Mouse (Mus musculus): ENCODE measurements around the gene Phf11c. TPM values are rescaled to one million over a fixed set of nuclear protein-coding genes. Genes with fewer than 3 reads are reported as not detected.
"Not testable (repeated sequence)": the region's sequence is repeated elsewhere in the genome, so short reads cannot be mapped to it uniquely, and the experiment has no call there.

Phf11c gene
- polyA plus RNA-seq (2012; rRNA removed) = 0.52 and 0.86 TPM in 2 replicates

DNA sequence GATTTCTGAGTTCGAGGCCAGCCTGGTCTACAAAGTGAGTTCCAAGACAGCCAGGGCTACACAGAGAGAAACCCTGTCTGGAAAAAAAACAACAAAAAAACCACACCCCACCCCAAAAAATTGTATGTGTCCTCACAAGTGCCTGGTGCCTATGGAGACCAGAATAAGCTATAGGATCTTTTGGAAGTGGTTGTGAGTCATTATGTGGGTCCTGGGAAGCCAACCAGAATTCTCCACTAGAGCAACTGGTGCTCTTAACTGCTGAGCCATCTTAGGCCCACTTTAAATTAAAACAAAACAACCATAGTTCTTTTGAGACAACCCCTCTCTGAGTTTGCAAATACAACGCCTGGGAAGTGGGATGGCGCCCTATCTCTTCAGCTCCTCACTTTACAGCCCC is at the start of gene Phf11c:
TSS of gene Phf11c (minus strand) at position 101 of the 400 bp plus-strand sequence.
- WGBS = 93% methylated on average over 3 of the region's 3 CpGs
- DNase-seq (ENCODE audit: low read depth, low spot score) = no peak

DNA sequence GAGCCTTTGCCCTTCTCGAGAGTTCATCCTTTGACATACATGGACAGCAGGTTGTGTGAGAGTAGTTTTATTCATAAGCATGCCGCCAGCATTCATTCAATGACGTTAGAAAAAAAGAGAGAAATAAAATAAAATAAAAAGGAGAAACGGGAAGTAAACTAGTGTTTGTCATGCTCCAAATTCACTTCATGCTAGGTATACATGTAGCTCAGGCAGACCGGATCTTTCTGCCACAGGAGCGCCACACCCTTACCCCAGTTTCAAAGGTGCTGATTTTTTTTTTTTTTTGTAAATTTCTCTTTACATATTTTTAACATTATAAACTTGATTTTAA is 46.3 kb upstream of the Phf11c start:
- 2% methylated on average over 6 of the region's 6 CpGs for WGBS
- DNase-seq (ENCODE audit: low read depth, low spot score) = no peak

DNA sequence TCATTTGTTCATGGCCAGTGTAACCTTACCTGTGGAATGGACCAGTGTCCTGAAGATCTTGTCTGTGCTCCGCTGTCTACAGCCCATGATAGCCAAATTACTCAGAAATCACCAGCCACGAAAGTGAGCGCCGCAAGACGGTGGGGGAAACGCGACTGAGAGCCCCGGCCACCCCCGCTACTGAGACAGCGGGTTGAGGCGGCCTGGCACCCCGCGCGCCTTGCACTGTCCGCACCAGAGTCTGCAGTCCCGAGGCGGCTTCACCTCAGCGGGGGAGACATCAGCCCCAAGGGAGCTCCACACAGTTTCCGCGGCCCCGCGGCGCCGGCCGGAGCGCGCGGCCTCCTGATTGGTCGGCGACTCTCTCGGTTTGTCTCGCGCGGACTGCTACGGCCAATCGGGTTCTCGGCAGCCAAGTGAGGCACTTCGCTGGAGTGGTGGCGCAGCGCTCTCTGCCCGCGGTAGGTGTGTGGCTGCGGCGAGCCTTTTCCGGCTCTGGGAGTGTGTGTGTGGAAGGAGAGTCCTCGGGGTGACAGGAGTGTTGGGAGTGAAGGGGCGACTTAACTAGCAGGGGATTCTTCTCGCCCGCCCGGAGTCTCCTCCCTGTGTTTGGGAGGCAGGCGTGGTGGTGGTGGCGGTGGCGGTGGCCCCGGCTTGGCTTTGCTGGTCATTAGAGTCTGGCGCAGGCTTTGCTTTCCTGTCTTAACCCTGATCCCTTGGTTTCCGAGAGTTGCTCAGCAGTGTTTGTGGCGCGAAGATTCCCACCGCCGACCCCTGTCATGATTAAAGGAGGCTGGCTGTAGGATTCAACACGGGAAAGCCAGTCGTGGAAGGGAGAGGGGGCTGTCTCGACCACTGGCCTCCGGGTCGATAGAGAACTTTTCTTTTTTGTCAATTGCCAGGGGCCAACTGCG is 45.6 kb upstream of the Phf11c start, which contains the start of the genes Setdb2 and Cab39l:
TSS of gene Setdb2 (minus strand) at position 327 of the 914 bp plus-strand sequence.
TSS of gene Cab39l (plus strand) at position 415 of the 914 bp plus-strand sequence.
- WGBS = under 1% methylated on average over 66 of the region's 66 CpGs
- peak; percentile 81 for DNase-seq (ENCODE audit: low read depth, low spot score)

DNA sequence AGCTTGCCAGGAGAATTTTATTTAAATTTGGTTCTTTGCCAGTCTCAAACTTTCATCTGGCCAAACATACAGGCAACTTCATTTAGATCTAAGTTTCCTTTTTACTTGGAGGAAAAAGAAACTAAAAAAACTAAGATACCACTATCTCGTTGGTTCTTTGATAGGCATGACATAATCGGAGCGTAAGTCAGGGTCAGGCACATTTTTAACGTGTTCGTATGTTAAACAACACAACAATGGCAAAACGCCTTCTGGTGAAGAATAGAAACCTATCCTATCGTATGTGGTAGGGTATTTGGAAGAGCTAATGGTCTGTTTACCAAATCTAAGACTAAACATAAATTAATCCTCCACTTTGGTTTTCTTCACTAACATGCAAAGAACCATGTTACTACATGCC is 44.9 kb upstream of the Phf11c start:
- 6% methylated on average over 7 of the region's 7 CpGs for whole genome bisulfite sequencing
- DNase-seq (ENCODE audit: low read depth, low spot score) = no peak

DNA sequence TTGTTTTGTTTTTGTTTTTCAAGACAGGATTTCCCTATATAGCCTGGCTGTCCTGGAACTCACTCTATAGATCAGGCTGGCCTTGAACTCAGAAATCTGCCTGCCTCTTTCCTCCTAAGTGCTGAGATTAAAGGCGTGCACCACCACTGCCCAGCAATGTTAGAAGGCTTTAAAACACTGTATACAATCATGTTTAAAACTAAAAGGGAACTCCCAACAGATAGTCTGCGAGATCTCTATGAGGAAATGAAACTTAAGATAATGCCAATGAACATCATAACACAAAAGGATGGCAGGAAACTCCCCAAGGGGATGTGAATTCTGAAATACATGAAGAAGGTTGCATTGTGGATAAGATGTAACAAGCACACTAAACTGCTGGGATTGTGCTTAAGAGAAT is 43.3 kb upstream of the Phf11c start:
- WGBS = 40% methylated on average over 2 of the region's 2 CpGs
- no peak for DNase-seq (ENCODE audit: low read depth, low spot score)

DNA sequence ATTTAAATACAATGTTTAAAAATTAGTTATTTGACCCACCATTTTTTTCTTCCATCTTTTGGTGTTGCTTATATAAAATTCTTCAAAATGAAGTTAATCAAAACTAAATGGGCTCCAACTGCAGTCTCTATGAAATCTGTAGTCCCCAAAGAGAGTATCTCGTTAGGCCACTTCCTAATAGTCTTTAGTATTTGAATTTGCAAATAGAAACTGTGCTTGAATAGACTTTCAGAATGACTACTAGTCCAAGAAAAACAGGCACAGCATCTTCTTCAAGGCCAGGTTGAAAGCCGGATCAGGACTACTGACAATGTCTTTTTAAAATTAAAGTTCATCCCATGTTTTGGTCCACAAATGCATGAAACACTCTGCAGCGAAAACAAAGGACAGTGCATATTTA is 42.2 kb upstream of the Phf11c start:
- 91% methylated on average over 3 of the region's 3 CpGs for WGBS

DNA sequence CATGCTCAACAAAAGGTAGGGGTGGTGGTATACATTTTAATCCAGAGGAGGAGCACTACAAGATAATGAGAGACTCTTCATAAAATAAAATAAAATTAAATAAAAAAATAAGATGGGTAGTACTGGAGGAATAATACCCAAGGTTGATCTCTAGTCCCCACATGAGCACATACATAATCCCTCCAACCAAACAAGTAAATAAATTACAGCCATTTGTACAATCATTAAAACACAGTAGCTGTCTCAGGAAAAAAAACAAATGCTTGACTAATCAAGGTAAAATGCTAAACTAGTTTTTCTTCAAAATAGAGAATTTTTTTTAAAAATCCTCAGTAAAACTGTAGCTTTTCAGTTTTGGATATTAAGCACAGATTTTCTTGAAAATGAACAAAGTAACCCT is 40.0 kb upstream of the Phf11c start:
- DNase-seq (ENCODE audit: low read depth, low spot score) = no peak

More for the DNA sequence above, 42.2 kb upstream of the Phf11c start:
- no peak for DNase-seq (ENCODE audit: low read depth, low spot score)

DNA sequence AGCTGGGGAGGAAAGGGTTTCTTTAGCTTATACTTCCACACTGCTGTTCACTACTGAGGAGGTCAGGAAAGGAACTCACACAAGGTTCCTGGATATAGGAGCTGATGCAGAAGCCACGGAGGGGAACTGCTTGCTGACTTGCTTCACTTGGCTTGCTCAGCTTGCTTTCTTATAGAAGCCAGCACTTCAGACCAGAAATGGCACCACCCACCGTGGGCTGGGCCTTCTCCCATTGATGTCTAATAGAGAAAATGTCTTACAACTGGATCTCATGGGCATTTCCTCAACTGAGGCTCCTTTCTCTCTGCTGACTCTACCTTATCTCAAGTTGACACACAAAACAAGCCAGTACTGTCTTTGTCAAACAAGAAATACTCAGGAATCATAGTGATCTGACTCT is 38.7 kb upstream of the Phf11c start:
- 69% methylated on average over 2 of the region's 2 CpGs for WGBS
- DNase-seq (ENCODE audit: low read depth, low spot score) = no peak

DNA sequence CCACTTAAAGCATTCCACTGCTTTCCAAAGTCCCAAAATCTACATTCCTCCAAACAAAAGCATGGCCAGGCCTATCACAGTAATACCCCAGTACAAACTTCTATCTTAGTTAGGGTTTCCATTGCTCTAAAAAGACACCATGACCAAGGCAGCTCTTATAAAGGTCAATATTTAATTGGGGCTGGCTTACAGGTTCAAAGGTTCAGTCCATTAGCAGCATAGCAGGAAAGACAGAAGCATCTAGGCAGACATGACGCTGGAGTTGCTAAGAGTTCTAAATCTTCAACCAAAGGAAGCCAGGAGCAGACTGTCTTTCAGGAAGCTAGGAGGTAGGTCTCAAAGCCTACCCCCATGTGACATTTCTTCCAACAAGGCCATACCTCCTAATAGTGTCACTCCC is 35.4 kb upstream of the Phf11c start:
- no peak for DNase-seq (ENCODE audit: low read depth, low spot score)
- WGBS = 67% methylated on average over 1 of the region's 1 CpGs

DNA sequence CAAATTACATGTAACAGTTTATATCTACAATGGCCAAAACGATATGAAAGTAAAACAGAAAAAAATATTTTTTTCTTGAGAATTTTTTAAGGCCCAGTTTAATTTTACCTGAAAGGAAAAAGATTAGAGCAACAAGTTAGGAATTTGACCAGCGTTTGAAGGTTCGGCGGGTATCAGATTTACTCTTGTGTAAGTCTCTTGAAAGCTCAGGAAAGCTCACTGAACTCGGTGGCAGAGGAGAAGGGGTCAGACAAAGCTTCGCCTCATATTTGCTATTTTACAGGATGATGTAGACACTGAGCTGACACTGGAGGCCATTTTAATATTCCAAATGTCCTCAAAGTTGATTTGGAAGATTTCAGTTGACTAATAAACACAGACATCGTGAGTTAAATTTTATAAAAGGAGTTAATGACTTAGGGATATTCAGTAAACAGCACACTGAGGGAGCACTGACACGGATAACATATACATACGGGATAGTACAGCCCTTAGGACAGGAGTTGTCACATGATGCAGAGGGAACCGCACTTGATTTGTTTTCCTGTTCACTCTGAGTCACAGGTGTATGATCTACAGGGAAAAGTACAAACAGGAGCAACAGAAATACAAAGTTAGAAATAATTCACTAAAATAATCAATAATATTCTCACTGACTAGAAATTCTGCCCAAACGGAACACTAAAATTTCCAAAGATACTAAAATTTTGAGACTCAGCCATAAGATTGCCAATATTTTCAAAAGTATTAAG is 27.9 kb upstream of the Phf11c start:
- no peak for DNase-seq (ENCODE audit: low read depth, low spot score)
- WGBS = 87% methylated on average over 11 of the region's 11 CpGs

DNA sequence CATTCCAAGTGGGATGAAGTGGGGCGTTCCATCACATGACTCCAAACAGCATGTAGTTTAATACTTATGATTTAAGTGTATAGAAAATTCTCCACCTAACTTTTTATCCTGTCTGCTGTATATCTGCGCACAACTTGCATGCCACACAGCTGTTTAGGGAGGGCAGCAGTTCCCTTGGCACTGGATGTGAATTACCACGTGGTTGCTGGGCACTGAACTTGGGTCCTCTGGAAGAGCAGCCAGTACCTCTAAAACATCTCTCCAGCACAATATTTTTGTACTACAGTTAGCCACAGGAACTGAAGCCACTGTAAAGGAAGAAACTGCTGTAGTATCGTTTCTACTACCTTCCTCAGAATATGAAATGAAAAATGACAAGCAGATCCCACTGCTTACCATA is 23.0 kb upstream of the Phf11c start:
- 87% methylated on average over 4 of the region's 4 CpGs for WGBS

DNA sequence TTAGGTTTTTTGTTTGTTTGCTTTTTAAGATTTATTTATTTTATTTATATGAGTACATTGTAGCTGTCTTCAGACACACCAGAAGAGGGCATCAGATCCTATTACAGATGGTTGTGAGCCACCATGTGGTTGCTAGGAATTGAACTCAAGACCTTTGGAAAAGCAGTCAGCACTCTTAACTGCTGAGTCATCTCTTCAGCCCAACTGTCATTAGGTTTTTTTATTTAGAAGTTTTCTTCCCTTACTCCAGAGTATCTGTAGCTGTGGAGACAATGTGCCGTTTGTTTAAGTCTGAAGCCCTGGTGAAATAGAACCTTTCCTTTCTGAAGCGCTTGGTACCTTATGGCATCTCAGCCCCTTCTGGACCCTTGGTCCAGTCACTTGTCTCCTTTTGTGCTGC is 19.8 kb upstream of the Phf11c start:
- WGBS = 96% methylated on average over 2 of the region's 2 CpGs
- not testable (repeated sequence) for DNase-seq (ENCODE audit: low read depth, low spot score)

More for the DNA sequence above, 23.0 kb upstream of the Phf11c start:
- no peak for DNase-seq (ENCODE audit: low read depth, low spot score)

DNA sequence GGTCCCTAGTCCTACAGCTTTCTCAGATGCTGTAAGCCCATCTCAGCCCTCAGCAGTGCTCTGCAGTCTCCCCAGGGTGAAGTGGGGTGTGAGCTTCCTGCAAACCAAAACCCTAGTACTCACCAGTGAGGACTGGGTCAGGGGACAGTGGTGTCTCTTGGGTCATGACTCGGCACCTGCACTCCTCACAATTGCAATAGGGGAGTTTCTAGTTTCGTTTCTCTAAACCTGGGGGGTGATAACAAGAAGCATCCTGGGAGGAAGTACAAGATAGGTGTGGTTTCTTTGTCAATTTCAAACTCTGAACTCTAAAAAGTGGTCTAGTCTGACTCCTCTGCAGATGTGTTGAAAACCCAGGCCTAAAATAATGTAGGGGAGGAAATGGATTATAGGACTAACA is 1.8 kb upstream of the Phf11c start:
- WGBS = 58% methylated on average over 2 of the region's 2 CpGs
- DNase-seq (ENCODE audit: low read depth, low spot score) = no peak

DNA sequence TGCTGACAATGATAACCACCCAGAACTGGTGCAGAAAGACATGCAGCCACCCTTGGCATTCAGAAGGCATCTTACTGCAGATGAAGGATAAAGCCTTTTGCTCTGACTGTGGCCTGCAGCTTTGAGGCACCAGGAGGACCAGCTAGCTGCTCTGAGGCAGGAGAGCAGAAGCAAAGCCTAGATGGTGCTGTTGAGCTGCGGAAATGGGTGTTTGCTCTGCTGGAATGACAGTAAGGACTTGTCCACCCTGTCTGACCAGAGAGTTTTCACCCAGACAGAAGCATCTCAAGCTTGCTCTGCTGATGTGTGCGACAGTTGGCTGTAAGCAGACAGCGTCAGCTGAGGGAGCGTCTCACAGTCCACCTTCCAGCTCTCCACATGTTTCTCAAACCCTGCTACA is 5.0 kb downstream of the Phf11c start:
- not testable (repeated sequence) for DNase-seq (ENCODE audit: low read depth, low spot score)
- WGBS = 54% methylated on average over 4 of the region's 4 CpGs

DNA sequence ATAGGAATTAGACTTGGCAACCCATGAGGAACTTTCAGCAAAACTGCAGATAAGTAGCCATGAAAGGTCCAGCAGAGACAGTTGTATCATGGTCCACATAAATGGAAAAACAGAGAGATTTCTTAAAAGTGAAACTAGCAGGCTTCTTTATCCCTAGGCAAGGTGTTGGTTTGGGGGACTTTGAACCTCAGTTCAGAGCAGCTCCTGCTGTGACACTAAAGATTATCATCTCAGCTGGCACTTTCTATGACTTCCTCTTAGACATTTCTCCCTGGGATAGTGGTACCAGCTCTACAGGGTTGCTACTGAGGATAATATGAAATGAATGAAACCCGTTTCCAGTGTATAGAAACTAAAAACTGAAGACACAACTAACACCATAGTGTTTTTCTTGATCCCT is 5.6 kb downstream of the Phf11c start:
- WGBS = 34% methylated on average over 1 of the region's 1 CpGs
- no peak for DNase-seq (ENCODE audit: low read depth, low spot score)

DNA sequence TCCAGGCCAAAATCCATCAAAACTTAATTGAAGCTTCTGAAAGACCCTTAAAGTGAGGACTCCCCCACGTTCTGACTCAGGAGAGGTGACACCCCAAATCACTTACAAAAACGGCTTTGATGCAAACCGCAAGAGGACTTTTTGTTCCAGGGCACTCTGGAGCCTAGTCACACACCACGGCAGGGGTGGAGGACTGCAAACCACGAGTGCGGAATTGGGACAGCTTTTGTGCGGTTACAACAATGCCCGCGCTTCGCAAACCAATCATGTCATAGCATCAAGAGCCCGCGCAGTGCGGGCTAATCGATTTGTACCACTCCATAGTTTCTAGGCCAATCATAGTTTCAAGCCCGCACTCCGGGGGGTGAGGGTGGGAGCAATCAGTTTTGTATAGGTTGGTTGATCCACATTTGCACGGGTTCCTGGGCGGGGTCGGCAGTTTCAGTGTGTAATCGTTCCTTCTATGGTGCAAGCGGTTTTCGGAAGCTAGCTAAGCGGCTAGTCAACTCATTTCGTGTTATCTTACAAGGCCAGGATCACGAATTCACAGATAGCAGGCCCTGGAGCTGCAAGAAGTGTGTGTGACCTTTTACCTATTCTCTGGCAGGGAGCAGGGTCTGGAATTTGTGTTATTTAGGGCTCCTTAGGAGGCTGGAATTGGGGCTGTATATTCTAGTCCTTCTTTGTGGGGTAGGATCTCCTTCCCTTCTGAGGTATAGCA is 24.7 kb downstream of the Phf11c start:
- no peak for DNase-seq (ENCODE audit: low read depth, low spot score)
- 92% methylated on average over 25 of the region's 25 CpGs for WGBS

DNA sequence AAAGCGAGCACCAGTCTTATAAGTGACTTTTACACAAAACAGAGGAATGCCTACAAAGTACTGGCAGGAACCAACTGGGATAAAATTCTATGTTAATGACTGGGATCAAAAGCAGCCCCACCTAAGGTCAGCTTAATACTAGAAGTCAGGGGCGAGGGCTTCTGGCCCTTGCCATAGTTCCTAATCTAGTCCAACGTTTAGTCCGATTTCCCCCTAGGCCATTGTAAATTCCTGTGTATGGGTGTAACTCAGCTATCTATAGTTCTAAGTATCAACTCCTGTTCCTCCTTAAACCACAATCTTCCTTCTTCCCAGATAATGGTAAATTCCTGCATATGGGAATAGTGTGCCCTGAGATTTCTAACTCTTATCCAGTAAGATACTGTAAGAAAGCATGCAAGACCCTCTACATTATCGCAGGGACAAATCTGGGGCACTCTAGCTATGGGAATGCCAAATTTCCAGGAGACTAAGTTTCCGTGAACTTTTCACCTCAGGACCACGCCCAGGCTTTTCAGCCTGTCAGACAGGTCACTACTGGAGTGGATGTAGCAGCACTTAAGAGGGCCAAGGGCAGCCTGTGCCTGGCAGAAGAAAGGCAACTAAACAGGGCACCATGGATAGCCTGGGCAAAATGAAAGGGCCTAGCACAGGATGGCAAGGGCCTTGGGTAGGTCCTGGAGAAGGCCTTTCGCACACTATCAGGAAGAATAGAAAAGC is 28.6 kb downstream of the Phf11c start:
- 67% methylated on average over 8 of the region's 8 CpGs for WGBS
- DNase-seq (ENCODE audit: low read depth, low spot score) = no peak

DNA sequence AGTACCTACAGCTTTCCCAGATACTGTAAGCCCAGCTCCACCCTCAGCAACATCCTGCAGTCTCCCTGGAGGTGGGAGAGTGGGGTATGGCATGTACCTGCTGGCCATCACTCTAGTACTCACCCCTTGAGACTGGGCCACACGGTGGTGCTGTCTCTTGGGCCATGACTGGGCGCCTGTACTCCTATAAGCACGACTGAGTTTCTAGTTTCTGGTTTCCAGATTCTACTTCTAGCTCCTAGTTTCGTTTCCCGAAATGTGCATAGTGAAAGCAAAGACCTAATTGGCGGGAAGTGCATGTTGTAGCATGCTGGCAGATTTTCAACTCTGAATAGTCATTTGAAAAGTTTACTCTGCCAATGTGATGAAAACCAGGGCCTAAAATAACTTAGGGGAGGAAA is 29.9 kb downstream of the Phf11c start, which contains the start of gene Phf11d:
TSS of gene Phf11d (minus strand) at position 227 of the 401 bp plus-strand sequence.
- WGBS = 17% methylated on average over 6 of the region's 6 CpGs
- DNase-seq (ENCODE audit: low read depth, low spot score) = peak; percentile 75

DNA sequence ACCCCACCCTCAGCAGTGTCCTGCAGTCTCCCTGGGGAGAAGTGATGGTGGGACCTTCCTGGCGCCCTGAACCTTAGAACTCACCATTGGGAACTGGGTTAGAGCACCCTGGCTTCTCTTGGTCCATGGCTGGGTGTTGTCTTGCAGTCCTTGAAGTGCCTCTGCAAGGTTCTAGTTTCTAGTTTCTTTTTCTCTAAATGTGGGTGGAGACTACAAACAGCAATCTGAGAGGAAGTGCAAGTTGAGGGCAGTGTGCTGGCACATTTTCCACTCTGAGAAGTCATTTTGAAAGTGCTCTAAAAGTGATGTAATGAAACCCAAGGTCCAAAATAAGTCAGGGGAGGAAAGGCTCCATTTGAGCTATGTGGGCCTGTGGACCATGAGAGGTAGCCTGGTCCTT is 54.0 kb downstream of the Phf11c start, which contains the start of gene Phf11b:
TSS of gene Phf11b (minus strand) at position 163 of the 400 bp plus-strand sequence.
- WGBS = 73% methylated on average over 1 of the region's 1 CpGs
- DNase-seq (ENCODE audit: low read depth, low spot score) = not testable (repeated sequence)

All from large intestine, adult 2 months (tissue).